9 mouse cellular contexts compared by ENCODE assay signal in genomic region chr7:3221902-3222419, GRCm38 (mm10). TPM values are rescaled to one million over a fixed set of nuclear protein-coding genes. Genes with fewer than 3 reads are reported as not detected.
DNase-seq lines count a peak whose midpoint lies in the region; ATAC-seq and TF ChIP-seq lines count a peak whose summit lies in the region.
"Had no signal": no experiment of that assay in that cellular context is flagged by ENCODE, and none has a peak within 500 bp of the region (broad histone marks: within the 10 kb centered on the region; RNA-seq: fewer than 3 reads in every experiment).

No protein-coding gene starts in this region.

- no peaks in the 10 kb centered on the region for H3K9me3 ChIP-seq in liver, embryonic 14.5 days (ENCODE audit: control insufficient read depth, low read length)
- H3K9me3 ChIP-seq in liver, embryonic 12.5 days (replicated peaks) = no peaks in the 10 kb centered on the region
- H3K9me3 ChIP-seq in hindbrain, embryonic 14.5 days (ENCODE audit: control insufficient read depth, low read length) = no peaks in the 10 kb centered on the region

- peak; percentile 53; the same call in 1 of the 2 replicates for TF ChIP-seq CTCF in liver, embryonic 14.5 days (IDR thresholded peaks at IDR 0.05; ENCODE audit: low read depth)

- WGBS in liver, embryonic 14.5 days (ENCODE audit: insufficient replicate concordance) = 26% methylated on average over 3 of the region's 3 CpGs
- WGBS in liver, embryonic 12.5 days (ENCODE audit: insufficient replicate concordance) = 30% methylated on average over 3 of the region's 3 CpGs
- 30% methylated on average over 3 of the region's 3 CpGs for WGBS in hindbrain, embryonic 14.5 days

- no peak for TF ChIP-seq EP300 in liver, embryonic 14.5 days (IDR thresholded peaks at IDR 0.05; ENCODE audit: low read depth)

- H3K36me3 ChIP-seq in liver, embryonic 14.5 days (replicated peaks; ENCODE audit: control insufficient read depth, insufficient read depth, low read depth) = no peaks in the 10 kb centered on the region
- H3K36me3 ChIP-seq in liver, embryonic 12.5 days = no peaks in the 10 kb centered on the region
- H3K36me3 ChIP-seq in hindbrain, embryonic 14.5 days (replicated peaks; ENCODE audit: control insufficient read depth, insufficient read depth) = no peaks in the 10 kb centered on the region

- ATAC-seq in liver, embryonic 14.5 days (ENCODE audit: insufficient read depth) = no peak
- ATAC-seq in liver, embryonic 12.5 days = no peak
- ATAC-seq in hindbrain, embryonic 14.5 days (ENCODE audit: low FRiP score) = no peak
- ATAC-seq in activated CD4-positive, CD25-positive, alpha-beta regulatory T cell, adult 4 months = no peak

- H3K4me3 ChIP-seq in liver, embryonic 14.5 days (ENCODE audit: insufficient read depth in 1 of 2, low read depth in 2 of 2, low read length in 2 of 2) = no peak overlapping the region
- H3K4me3 ChIP-seq in liver, embryonic 12.5 days = no peak overlapping the region
- H3K4me3 ChIP-seq in hindbrain, embryonic 14.5 days (replicated peaks; ENCODE audit: low read length) = no peak overlapping the region
- H3K4me3 ChIP-seq: myocyte had no signal

- no peak overlapping the region for H3K4me2 ChIP-seq in liver, embryonic 14.5 days (ENCODE audit: low read depth)
- no peak overlapping the region for H3K4me2 ChIP-seq in liver, embryonic 12.5 days
- no peak overlapping the region for H3K4me2 ChIP-seq in hindbrain, embryonic 14.5 days (replicated peaks)

- no peak for DNase-seq in liver, embryonic 14.5 days (ENCODE audit: low read depth in 3 of 3, low spot score in 3 of 3)
- peak; percentile 92 for DNase-seq in ZHBTc4 (ENCODE audit: low read depth, low spot score)
- DNase-seq in embryo, embryonic 11 days = peak; percentile 72
- peak; percentile 91 for DNase-seq in hindbrain, embryonic 14.5 days (ENCODE audit: low spot score)
- peak; percentile 5 to 15 for DNase-seq in left cerebral cortex, adult 8-10 months (ENCODE audit: low spot score in 2 of 2)
- DNase-seq in naive thymus-derived CD4-positive, alpha-beta T cell, adult 2 months (ENCODE audit: low read depth) = peak; percentile 33

- peaks cover 7% of the 10 kb centered on the region for H3K27me3 ChIP-seq in liver, embryonic 14.5 days (ENCODE audit: control insufficient read depth, insufficient read depth, low read length)
- peaks cover 35% of the 10 kb centered on the region for H3K27me3 ChIP-seq in liver, embryonic 12.5 days (replicated peaks)
- peaks cover 31% of the 10 kb centered on the region for H3K27me3 ChIP-seq in hindbrain, embryonic 14.5 days (ENCODE audit: control insufficient read depth, insufficient read depth, low read length)

- H3K27ac ChIP-seq in liver, embryonic 14.5 days = no peak overlapping the region
- no peak overlapping the region for H3K27ac ChIP-seq in liver, embryonic 12.5 days
- H3K27ac ChIP-seq in hindbrain, embryonic 14.5 days = no peak overlapping the region

- 0 out of 4 replicates have a peak, but pooled peaks cover 0 to 2% of the 10 kb centered on the region in 2 experiments for H3K4me1 ChIP-seq in liver, embryonic 14.5 days (replicated peaks; ENCODE audit: control insufficient read depth in 2 of 2, insufficient read depth in 2 of 2, low read length in 1 of 2)
- no peaks in the 10 kb centered on the region for H3K4me1 ChIP-seq in liver, embryonic 12.5 days
- no peaks in the 10 kb centered on the region for H3K4me1 ChIP-seq in hindbrain, embryonic 14.5 days (replicated peaks; ENCODE audit: control insufficient read depth, insufficient read depth, low read length)

- no peak overlapping the region for H3K9ac ChIP-seq in liver, embryonic 14.5 days (replicated peaks)
- H3K9ac ChIP-seq in liver, embryonic 12.5 days = no peak overlapping the region
- no peak overlapping the region for H3K9ac ChIP-seq in hindbrain, embryonic 14.5 days

RNA-seq across cellular contexts. Expression of gene Nlrp12, which starts 27.6 kb away (rescaled TPM):
- 0.02 and 0.04 TPM in 2 replicates for polyA plus RNA-seq in liver, embryonic 14.5 days (2012; rRNA removed)
- 0.05 and 0.08 TPM in 2 replicates for polyA plus RNA-seq in liver, embryonic 14.5 days (2014; fragmentation: Nextera tagmentation; extraction: Ambion mirVana)
- 0.07 TPM in 1 of 2 replicates, not detected in the other for polyA plus RNA-seq in liver, embryonic 12.5 days (2016; fragmentation: Nextera tagmentation; extraction: Ambion mirVana)
- polyA plus RNA-seq in hindbrain, embryonic 14.5 days (2014; fragmentation: Nextera tagmentation; extraction: Ambion mirVana) = 0.07 TPM in 1 of 2 replicates, not detected in the other
- not detected for total RNA-seq in left cerebral cortex, adult 8-10 months (2022)
- polyA plus RNA-seq in activated CD4-positive, CD25-positive, alpha-beta regulatory T cell, adult 4 months (2017; shearing (Covaris generic)) = under 1 TPM in 1 of 2 experiments, not detected in 1; 0.12 TPM
- polyA plus RNA-seq: myocyte had no signal

RNA-seq across cellular contexts. Expression of gene AU018091, which starts 53.0 kb away (rescaled TPM):
- not detected in 2 replicates for polyA plus RNA-seq in liver, embryonic 14.5 days (2012; rRNA removed)
- not detected in 2 replicates for polyA plus RNA-seq in liver, embryonic 14.5 days (2014; fragmentation: Nextera tagmentation; extraction: Ambion mirVana)
- polyA plus RNA-seq in liver, embryonic 12.5 days (2016; fragmentation: Nextera tagmentation; extraction: Ambion mirVana) = not detected in 2 replicates
- not detected in 2 replicates for polyA plus RNA-seq in hindbrain, embryonic 14.5 days (2014; fragmentation: Nextera tagmentation; extraction: Ambion mirVana)
- total RNA-seq in left cerebral cortex, adult 8-10 months (2022) = not detected
- polyA plus RNA-seq in activated CD4-positive, CD25-positive, alpha-beta regulatory T cell, adult 4 months (2017; shearing (Covaris generic)) = not detected

Comparison
In these comparisons a context has a peak if more than half of its experiments do, and no peak if none do; other contexts are left out.
1. DNase-seq: peak in ZHBTc4 (single experiment), embryo, embryonic 11 days (single experiment), hindbrain, embryonic 14.5 days (single experiment), left cerebral cortex, adult 8-10 months (2 of 2) and naive thymus-derived CD4-positive, alpha-beta T cell, adult 2 months (single experiment); none in liver, embryonic 14.5 days (0 of 3).